Mouse (Mus musculus) neural tube, embryonic 14.5 days (tissue): ENCODE data around the gene Ssty1. TPM values are rescaled to one million over a fixed set of nuclear protein-coding genes. Genes with fewer than 3 reads are reported as not detected.
"Not testable (repeated sequence)": the region's sequence is repeated elsewhere in the genome, so short reads cannot be mapped to it uniquely, and the experiment has no call there.

Source experiments
- ATAC-seq: fragments of 200-750 bp; cut with Nextera tagmentation; 2 replicates; pipeline ENCODE4 v1.8.0; 2017; ENCODE audit warnings: low read depth, mild to moderate bottlenecking, moderate TSS enrichment, moderate library complexity
- H3K27ac ChIP-seq: fragments of 300-500 bp; sonication (generic); 2 replicates; pipeline ENCODE4 v1.5.1; 2014; ENCODE audit warnings: low read depth, mild to moderate bottlenecking, control low read depth, low read length, moderate library complexity, mixed read lengths
- H3K27me3 ChIP-seq: fragments of 300-500 bp; sonication (generic); 2 replicates; pipeline ENCODE4 v1.6.1; 2014; ENCODE audit warnings: low read length; ENCODE audit not compliant: control insufficient read depth, insufficient read depth
- H3K36me3 ChIP-seq: fragments of 300-500 bp; sonication (generic); 2 replicates; pipeline ENCODE4 v1.6.1; 2014; ENCODE audit warnings: low read length, mixed read lengths; ENCODE audit not compliant: control insufficient read depth, insufficient read depth
- H3K4me1 ChIP-seq: fragments of 300-500 bp; sonication (generic); 2 replicates; pipeline ENCODE4 v1.6.1; 2014; ENCODE audit warnings: low read length; ENCODE audit not compliant: control insufficient read depth, insufficient read depth
- H3K4me2 ChIP-seq: fragments of 300-500 bp; sonication (generic); 2 replicates; pipeline ENCODE4 v1.6.1; 2014; ENCODE audit warnings: mild to moderate bottlenecking, low read depth, low read length, control low read depth
- H3K4me3 ChIP-seq: fragments of 300-500 bp; sonication (generic); 2 replicates; pipeline ENCODE4 v1.5.1; 2014; ENCODE audit warnings: low read depth, low read length, control low read depth, mixed read lengths
- H3K9ac ChIP-seq: fragments of 300-500 bp; sonication (generic); replicated peaks from 2 replicates; pipeline ENCODE4 v1.6.1; 2014; ENCODE audit warnings: low read depth, mild to moderate bottlenecking, control low read depth, low read length, mixed read lengths
- H3K9me3 ChIP-seq: fragments of 300-500 bp; sonication (generic); 2 replicates; pipeline ENCODE4 v1.6.1; 2016; ENCODE audit warnings: low read length; ENCODE audit not compliant: control insufficient read depth
- WGBS: fragments of 180-500 bp; shearing (Covaris S2); extraction: QIAGEN DNeasy Blood & Tissue Kit; methylation state at CpG from one replicate; pipeline ENCODE4 v1.1.7; 2014; 5-methylcytosine and 5-hydroxymethylcytosine counted together
- polyA plus RNA-seq: library from polyadenylated mRNA; unstranded; fragments of >200 nt; fragmentation: Nextera tagmentation; extraction: Ambion mirVana; gene quantifications from 2 replicates; pipeline ENCODE4 v1.2.1, GENCODE M21; 2014

Ssty1 gene
- not detected in 2 replicates for polyA plus RNA-seq

GRCm38 (mm10) chrY:18088816-18089215, at the start of gene Ssty1:
Gene Ssty1 (plus strand): TSS chrY:18089116.
- H3K9ac ChIP-seq, H3K36me3 ChIP-seq, H3K4me1 ChIP-seq, H3K27ac ChIP-seq, H3K4me3 ChIP-seq, H3K4me2 ChIP-seq, H3K9me3 ChIP-seq, H3K27me3 ChIP-seq, ATAC-seq: not testable (repeated sequence)

GRCm38 (mm10) chrY:18061712-18062111, 27.2 kb upstream of the Ssty1 start, which contains the start of gene Gm21764:
Gene Gm21764 (minus strand): TSS chrY:18061812.
- not testable (repeated sequence) for H3K9ac ChIP-seq, H3K27ac ChIP-seq, H3K4me3 ChIP-seq, ATAC-seq, H3K9me3 ChIP-seq, H3K27me3 ChIP-seq, H3K36me3 ChIP-seq, H3K4me1 ChIP-seq, H3K4me2 ChIP-seq
- WGBS, result no CpG with 5 or more reads among the region's 3 CpGs

Other genes starting within 250 kb of the Ssty1 start
- gene Gm21904, start 242.8 kb upstream of the Ssty1 start, polyA plus RNA-seq, result not detected in 2 replicates
- gene Gm20772, start 214.4 kb upstream of the Ssty1 start, polyA plus RNA-seq, result not detected in 2 replicates
- not detected in 2 replicates for gene Gm20831, start 214.4 kb upstream of the Ssty1 start, polyA plus RNA-seq
- gene Srsy, start 151.8 kb upstream of the Ssty1 start, polyA plus RNA-seq, result not detected in 2 replicates
- gene Gm21764, start 27.3 kb upstream of the Ssty1 start, polyA plus RNA-seq, result not detected in 2 replicates